In the genomic region with DNA sequence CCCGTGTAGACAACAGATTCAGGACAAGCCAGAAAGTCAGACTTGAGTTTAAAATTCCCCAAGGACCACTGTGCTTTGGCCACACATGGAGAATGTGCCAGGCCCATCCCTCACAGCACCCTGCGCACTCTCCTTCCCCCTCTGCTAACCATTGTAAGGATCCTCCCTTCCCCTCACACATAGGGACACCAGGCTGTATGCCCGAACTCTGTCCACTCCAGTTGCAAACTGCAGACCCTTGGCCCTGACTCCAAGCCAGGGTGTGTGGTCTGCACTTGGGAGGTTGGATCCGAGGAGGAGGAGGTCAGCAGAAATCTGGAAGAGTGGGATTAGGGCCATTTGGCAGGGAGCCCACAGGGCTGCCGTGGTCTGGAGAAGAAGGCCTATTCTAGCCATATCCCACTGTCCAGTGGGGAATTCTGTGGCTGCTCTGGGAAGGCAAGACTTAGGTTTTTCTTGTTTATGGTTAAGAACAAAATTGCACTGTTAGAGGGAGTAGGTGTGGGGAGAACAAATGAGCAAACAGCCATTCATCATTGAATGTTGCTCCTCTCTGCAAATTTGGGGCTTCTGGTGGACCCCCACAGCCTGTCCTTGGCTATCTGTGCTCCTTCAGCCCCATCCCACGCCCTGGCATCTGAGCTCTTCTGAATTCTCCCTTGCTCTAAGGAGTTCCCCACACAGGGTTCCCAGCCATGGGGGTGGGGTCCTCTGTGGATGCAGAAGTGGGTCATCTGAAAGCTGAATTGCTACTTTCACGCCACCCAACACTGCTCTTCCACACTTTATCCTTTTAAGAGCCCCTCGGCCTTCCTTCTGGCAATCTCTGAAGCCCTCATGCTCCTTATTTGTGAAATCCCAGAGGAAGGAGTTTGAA, we compare ENCODE assay signal across 16 mouse cellular contexts.
A peak's percentile ranks its signal among the peaks of the same experiment; 100 is the strongest.
DNase-seq lines count a peak whose midpoint lies in the region; ATAC-seq and TF ChIP-seq lines count a peak whose summit lies in the region.
"Had no signal": no experiment of that assay in that cellular context is flagged by ENCODE, and none has a peak within 500 bp of the region (broad histone marks: within the 10 kb centered on the region; RNA-seq: fewer than 3 reads in every experiment).

No protein-coding gene starts in this region.

- H3K9ac ChIP-seq in heart, embryonic 12.5 days = no peak overlapping the region
- H3K9ac ChIP-seq in lung, embryonic 16.5 days (ENCODE audit: low read length) = no peak overlapping the region
- H3K9ac ChIP-seq: embryonic facial prominence, embryonic 12.5 days; hindbrain, embryonic 13.5 days; limb, embryonic 15.5 days; neural tube, embryonic 13.5 days had no signal

- H3K27me3 ChIP-seq in heart, embryonic 12.5 days (replicated peaks) = no peaks in the 10 kb centered on the region
- H3K27me3 ChIP-seq in lung, embryonic 16.5 days (ENCODE audit: control insufficient read depth, insufficient read depth, low read depth, low read length) = no peaks in the 10 kb centered on the region
- H3K27me3 ChIP-seq: embryonic facial prominence, embryonic 12.5 days; hindbrain, embryonic 13.5 days; limb, embryonic 15.5 days; neural tube, embryonic 13.5 days had no signal

- no peak overlapping the region for H3K4me3 ChIP-seq in heart, embryonic 12.5 days
- no peak overlapping the region for H3K4me3 ChIP-seq in lung, embryonic 16.5 days (ENCODE audit: low read length)
- no peak overlapping the region for H3K4me3 ChIP-seq in lung, adult 2 months (replicated peaks; ENCODE audit: extremely low read depth, low read depth, low read length)
- H3K4me3 ChIP-seq: embryonic facial prominence, embryonic 12.5 days; forebrain, embryonic 10.5 days; hindbrain, embryonic 13.5 days; limb, embryonic 15.5 days; neural tube, embryonic 13.5 days had no signal

- no peak overlapping the region for H3K4me2 ChIP-seq in heart, embryonic 12.5 days
- no peak overlapping the region for H3K4me2 ChIP-seq in lung, embryonic 16.5 days (ENCODE audit: low read depth, low read length)
- H3K4me2 ChIP-seq: embryonic facial prominence, embryonic 12.5 days; hindbrain, embryonic 13.5 days; limb, embryonic 15.5 days; neural tube, embryonic 13.5 days had no signal

- TF ChIP-seq POLR2A in lung, adult 2 months (IDR thresholded peaks at IDR 0.05; ENCODE audit: borderline replicate concordance, extremely low read depth, low read depth, low read length) = no peak

- no peak for TF ChIP-seq CTCF in lung, adult 2 months (IDR thresholded peaks at IDR 0.05; ENCODE audit: insufficient read depth, low read length)

- no peaks in the 10 kb centered on the region for H3K36me3 ChIP-seq in heart, embryonic 12.5 days
- no peaks in the 10 kb centered on the region for H3K36me3 ChIP-seq in lung, embryonic 16.5 days (ENCODE audit: control insufficient read depth, insufficient read depth, low read length)
- H3K36me3 ChIP-seq: embryonic facial prominence, embryonic 12.5 days; forebrain, embryonic 10.5 days; hindbrain, embryonic 13.5 days; limb, embryonic 15.5 days; neural tube, embryonic 13.5 days had no signal

- ATAC-seq in heart, embryonic 12.5 days (ENCODE audit: insufficient number of reproducible peaks, low FRiP score) = no peak
- peak; percentile 94 for ATAC-seq in lung, embryonic 16.5 days (ENCODE audit: low read depth)

- peaks cover 7% of the 10 kb centered on the region; the same call in 1 of the 2 replicates for H3K9me3 ChIP-seq in heart, embryonic 12.5 days (replicated peaks)
- no peaks in the 10 kb centered on the region for H3K9me3 ChIP-seq in lung, embryonic 16.5 days (ENCODE audit: control insufficient read depth, low read length)
- H3K9me3 ChIP-seq: embryonic facial prominence, embryonic 12.5 days; hindbrain, embryonic 13.5 days; limb, embryonic 15.5 days; neural tube, embryonic 13.5 days had no signal

- intact Hi-C loops in heart, postnatal 14 days (cut with DNase I) = no loop called here

- 74% methylated on average over 8 of the region's 8 CpGs for WGBS in heart, embryonic 12.5 days
- 56% methylated on average over 8 of the region's 8 CpGs for WGBS in lung, embryonic 16.5 days
- 66% methylated on average over 8 of the region's 8 CpGs for WGBS in lung, adult 2 months

- no peak overlapping the region for H3K27ac ChIP-seq in heart, embryonic 12.5 days (ENCODE audit: poor library complexity, severe bottlenecking)
- H3K27ac ChIP-seq in lung, embryonic 16.5 days (ENCODE audit: low read length) = no peak overlapping the region
- H3K27ac ChIP-seq: embryonic facial prominence, embryonic 12.5 days; forebrain, embryonic 10.5 days; hindbrain, embryonic 13.5 days; limb, embryonic 15.5 days; neural tube, embryonic 13.5 days had no signal

- DNase-seq in cerebellum, postnatal 10 days = peak; percentile 49 to 69
- DNase-seq in cerebellum, adult 9-10 months = no peak
- peak; percentile 33 to 41 for DNase-seq in heart, postnatal 14 days
- no peak for DNase-seq in lung, adult 2 months
- DNase-seq in testis, postnatal 10 days (ENCODE audit: low spot score) = peak; percentile 85
- DNase-seq in layer of hippocampus, adult 11-12 months (ENCODE audit: low spot score) = no peak
- DNase-seq: adrenal gland, adult 2 months; cerebellum, postnatal 25 days; right cerebral cortex, postnatal 25 days had no signal

- H3K4me1 ChIP-seq in heart, embryonic 12.5 days (replicated peaks) = no peaks in the 10 kb centered on the region
- 0 out of 2 replicates have a peak, but pooled peaks cover 4% of the 10 kb centered on the region for H3K4me1 ChIP-seq in lung, embryonic 16.5 days (replicated peaks; ENCODE audit: control insufficient read depth, insufficient read depth, low read length)
- no peaks in the 10 kb centered on the region for H3K4me1 ChIP-seq in lung, adult 2 months (ENCODE audit: control insufficient read depth, insufficient read depth, low read length)
- H3K4me1 ChIP-seq: embryonic facial prominence, embryonic 12.5 days; forebrain, embryonic 10.5 days; hindbrain, embryonic 13.5 days; limb, embryonic 15.5 days; neural tube, embryonic 13.5 days had no signal

Comparison
In these comparisons a context has a peak if more than half of its experiments do, and no peak if none do; other contexts are left out.
1. DNase-seq: peak in cerebellum, postnatal 10 days (2 of 2), heart, postnatal 14 days (2 of 2) and testis, postnatal 10 days (single experiment); none in cerebellum, adult 9-10 months (single experiment), lung, adult 2 months (single experiment) and layer of hippocampus, adult 11-12 months (single experiment).